ENCODE assay signal across 24 mouse cellular contexts in the genomic region with DNA sequence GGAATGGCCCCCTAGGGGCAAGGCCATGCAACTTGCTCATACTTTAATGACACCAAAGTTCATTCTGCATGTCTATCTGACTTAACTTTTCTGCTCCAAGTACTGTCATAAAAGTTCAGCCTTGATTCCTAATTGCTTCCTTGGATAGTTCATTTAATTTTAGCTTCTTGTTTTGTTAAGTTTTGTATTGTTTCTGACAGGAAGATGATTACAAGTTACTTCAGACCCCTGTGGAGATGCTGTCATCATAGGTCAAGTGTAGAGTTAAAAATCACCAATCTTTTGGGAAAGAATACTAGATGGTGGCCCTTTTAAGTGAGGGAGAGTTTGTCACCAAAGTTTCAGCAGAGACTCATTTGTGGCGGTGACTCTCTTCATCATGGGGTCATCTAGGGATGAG. TPM values are rescaled to one million over a fixed set of nuclear protein-coding genes. Genes with fewer than 3 reads are reported as not detected.
"Had no signal": no experiment of that assay in that cellular context is flagged by ENCODE, and none has a peak within 500 bp of the region (broad histone marks: within the 10 kb centered on the region; RNA-seq: fewer than 3 reads in every experiment).

A gene (plus strand): TSS at position 301 of the 400 bp plus-strand sequence.

- H3K27me3 ChIP-seq: neural tube, embryonic 13.5 days; neural tube, embryonic 15.5 days; stomach, embryonic 15.5 days had no signal

- H3K9me3 ChIP-seq: neural tube, embryonic 15.5 days; stomach, embryonic 15.5 days had no signal

- H3K4me3 ChIP-seq: neural tube, embryonic 13.5 days; neural tube, embryonic 15.5 days; stomach, embryonic 15.5 days had no signal

- DNase-seq: retina, postnatal 1 day; right cerebral cortex, adult 18-20 months; right cerebral cortex, postnatal 14 days; right cerebral cortex, postnatal 25 days; right cerebral cortex, postnatal 4 days; spleen, adult 18-20 months; thymus, adult 18-20 months; thymus, adult 2 months; thymus, postnatal 14 days; thymus, postnatal 25 days; thymus, postnatal 36 days; thymus, postnatal 4 days had no signal

- H3K36me3 ChIP-seq: neural tube, embryonic 13.5 days; neural tube, embryonic 15.5 days; stomach, embryonic 15.5 days had no signal

- H3K4me1 ChIP-seq: neural tube, embryonic 13.5 days; neural tube, embryonic 15.5 days; stomach, embryonic 15.5 days had no signal

- H3K4me2 ChIP-seq: neural tube, embryonic 13.5 days; neural tube, embryonic 15.5 days; stomach, embryonic 15.5 days had no signal

- H3K27ac ChIP-seq: neural tube, embryonic 13.5 days; neural tube, embryonic 15.5 days; stomach, embryonic 15.5 days; stomach, postnatal 0 days had no signal

- H3K9ac ChIP-seq: neural tube, embryonic 13.5 days; neural tube, embryonic 15.5 days; stomach, embryonic 15.5 days had no signal

RNA-seq across cellular contexts. Expression of the gene that starts here (rescaled TPM):
- polyA plus RNA-seq: neural tube, embryonic 13.5 days; neural tube, embryonic 14.5 days; neural tube, embryonic 15.5 days; small intestine, adult 2 months; spleen, adult 2 months; stomach, embryonic 14.5 days; stomach, embryonic 15.5 days; stomach, embryonic 16.5 days; stomach, postnatal 0 days; testis, adult 2 months; thymus, adult 2 months; thymus, postnatal 0 days; urinary bladder, adult 2 months had no signal
